Mouse (Mus musculus) midbrain, embryonic 13.5 days (tissue): Measurements from ENCODE around the gene Tpk1. TPM values are rescaled to one million over a fixed set of nuclear protein-coding genes. Genes with fewer than 3 reads are reported as not detected.

Experiments
- ATAC-seq: fragments of 200-750 bp; cut with Nextera tagmentation; 2 replicates; pipeline ENCODE4 v1.8.0; 2017; ENCODE audit warnings: mild to moderate bottlenecking, moderate TSS enrichment, moderate library complexity
- H3K27ac ChIP-seq: fragments of 300-500 bp; sonication (generic); 2 replicates; pipeline ENCODE4 v1.5.1; 2015; ENCODE audit warnings: inconsistent platforms, mild to moderate bottlenecking, moderate library complexity
- H3K27me3 ChIP-seq: fragments of 300-500 bp; sonication (generic); 2 replicates; pipeline ENCODE4 v1.6.1; 2015; ENCODE audit warnings: mild to moderate bottlenecking, inconsistent platforms
- H3K36me3 ChIP-seq: fragments of 300-500 bp; sonication (generic); 2 replicates; pipeline ENCODE4 v1.6.1; 2015; ENCODE audit warnings: mild to moderate bottlenecking, inconsistent platforms
- H3K4me1 ChIP-seq: fragments of 300-500 bp; sonication (generic); replicated peaks from 2 replicates; pipeline ENCODE4 v1.6.1; 2015; ENCODE audit warnings: inconsistent platforms
- H3K4me2 ChIP-seq: fragments of 300-500 bp; sonication (generic); replicated peaks from 2 replicates; pipeline ENCODE4 v1.6.1; 2015; ENCODE audit warnings: moderate library complexity, mild to moderate bottlenecking, inconsistent platforms
- H3K4me3 ChIP-seq: fragments of 300-500 bp; sonication (generic); replicated peaks from 2 replicates; pipeline ENCODE4 v1.5.1; 2015; ENCODE audit warnings: mild to moderate bottlenecking, inconsistent platforms
- H3K9ac ChIP-seq: fragments of 300-500 bp; sonication (generic); replicated peaks from 2 replicates; pipeline ENCODE4 v1.6.1; 2015; ENCODE audit warnings: mild to moderate bottlenecking, inconsistent platforms
- H3K9me3 ChIP-seq: fragments of 300-500 bp; sonication (generic); 2 replicates; pipeline ENCODE4 v1.6.1; 2016; ENCODE audit warnings: mild to moderate bottlenecking, inconsistent platforms
- WGBS: fragments of 180-500 bp; shearing (Covaris S2); methylation state at CpG from one replicate; pipeline ENCODE4 v1.1.7; 2015; 5-methylcytosine and 5-hydroxymethylcytosine counted together
- polyA plus RNA-seq: library from polyadenylated mRNA; unstranded; fragments of >200 nt; fragmentation: Nextera tagmentation; extraction: Ambion mirVana; gene quantifications from 2 replicates; pipeline ENCODE4 v1.2.1, GENCODE M21; 2015

The Tpk1 gene
- polyA plus RNA-seq, 1 experiment from 2014 or later, result 5.8 TPM

- no peaks in the 10 kb centered on the region for H3K9me3 ChIP-seq
- ATAC-seq, result no peak
- H3K36me3 ChIP-seq, result no peaks in the 10 kb centered on the region
Measured at GRCm38 (mm10) chr6:43546537-43546936, 119.5 kb downstream of the Tpk1 start.

GRCm38 (mm10) chr6:43537252-43537870 is 128.7 kb downstream of the Tpk1 start:
- no peak overlapping the region for H3K9ac ChIP-seq
- H3K27ac ChIP-seq, result no peak overlapping the region
- H3K9me3 ChIP-seq, result no peaks in the 10 kb centered on the region
- no peak for ATAC-seq
- WGBS, result 84% methylated on average over 2 of the region's 2 CpGs
- no peaks in the 10 kb centered on the region for H3K36me3 ChIP-seq
- H3K4me3 ChIP-seq, result no peak overlapping the region
- no peak overlapping the region for H3K4me2 ChIP-seq
- H3K4me1 ChIP-seq, result no peaks in the 10 kb centered on the region
- H3K27me3 ChIP-seq, result no peaks in the 10 kb centered on the region

More at GRCm38 (mm10) chr6:43546537-43546936, 119.5 kb downstream of the Tpk1 start:
- no peaks in the 10 kb centered on the region for H3K27me3 ChIP-seq
- no peaks in the 10 kb centered on the region for H3K4me1 ChIP-seq
- H3K4me2 ChIP-seq, result no peak overlapping the region
- no peak overlapping the region for H3K27ac ChIP-seq
- H3K4me3 ChIP-seq, result no peak overlapping the region
- 83% methylated on average over 1 of the region's 1 CpGs for WGBS
- H3K9ac ChIP-seq, result no peak overlapping the region

GRCm38 (mm10) chr6:43535459-43535858 is 130.6 kb downstream of the Tpk1 start:
- H3K4me1 ChIP-seq, result no peaks in the 10 kb centered on the region
- H3K27ac ChIP-seq, result no peak overlapping the region
- ATAC-seq, result no peak
- H3K4me3 ChIP-seq, result no peak overlapping the region
- no peaks in the 10 kb centered on the region for H3K9me3 ChIP-seq
- H3K4me2 ChIP-seq, result no peak overlapping the region
- 96% methylated on average over 2 of the region's 2 CpGs for WGBS
- no peaks in the 10 kb centered on the region for H3K36me3 ChIP-seq
- no peak overlapping the region for H3K9ac ChIP-seq
- no peaks in the 10 kb centered on the region for H3K27me3 ChIP-seq

- no peaks in the 10 kb centered on the region for H3K36me3 ChIP-seq
- H3K4me1 ChIP-seq, result no peaks in the 10 kb centered on the region
Measured at GRCm38 (mm10) chr6:43533323-43533722, 132.8 kb downstream of the Tpk1 start.

GRCm38 (mm10) chr6:43532822-43533221 is 133.3 kb downstream of the Tpk1 start:
- Histone ChIP-seq H3K4me3 (no peak overlapping the region), H3K4me1 (no peaks in the 10 kb centered on the region), H3K9me3 (no peaks in the 10 kb centered on the region), H3K27ac (no peak overlapping the region), H3K36me3 (no peaks in the 10 kb centered on the region), H3K9ac (no peak overlapping the region), H3K27me3 (no peaks in the 10 kb centered on the region), H3K4me2 (no peak overlapping the region)
- 80% methylated on average over 3 of the region's 3 CpGs for WGBS
- no peak for ATAC-seq

More at GRCm38 (mm10) chr6:43533323-43533722, 132.8 kb downstream of the Tpk1 start:
- no peak overlapping the region for H3K9ac ChIP-seq
- ATAC-seq, result no peak
- no peaks in the 10 kb centered on the region for H3K27me3 ChIP-seq
- no peak overlapping the region for H3K4me2 ChIP-seq
- H3K27ac ChIP-seq, result no peak overlapping the region
- H3K9me3 ChIP-seq, result no peaks in the 10 kb centered on the region
- H3K4me3 ChIP-seq, result no peak overlapping the region

- Histone ChIP-seq H3K4me1 (no peaks in the 10 kb centered on the region), H3K4me2 (no peak overlapping the region), H3K27me3 (no peaks in the 10 kb centered on the region), H3K4me3 (no peak overlapping the region), H3K9ac (no peak overlapping the region), H3K9me3 (no peaks in the 10 kb centered on the region), H3K36me3 (no peaks in the 10 kb centered on the region), H3K27ac (no peak overlapping the region)
- ATAC-seq, result peak; percentile 50; the same call in 1 of the 2 replicates
Measured at GRCm38 (mm10) chr6:43531996-43532395, 134.1 kb downstream of the Tpk1 start.

- H3K9me3 ChIP-seq, result no peaks in the 10 kb centered on the region
- no peaks in the 10 kb centered on the region for H3K36me3 ChIP-seq
- H3K9ac ChIP-seq, result no peak overlapping the region
- no peaks in the 10 kb centered on the region for H3K27me3 ChIP-seq
- H3K27ac ChIP-seq, result no peak overlapping the region
- 87% methylated on average over 3 of the region's 3 CpGs for WGBS
- H3K4me2 ChIP-seq, result no peak overlapping the region
- ATAC-seq, result no peak
- no peak overlapping the region for H3K4me3 ChIP-seq
- H3K4me1 ChIP-seq, result no peaks in the 10 kb centered on the region
Measured at GRCm38 (mm10) chr6:43528996-43529395, 137.1 kb downstream of the Tpk1 start.

- Histone ChIP-seq H3K4me1 (0 out of 2 replicates have a peak, but pooled peaks cover 7% of the 10 kb centered on the region), H3K27me3 (no peaks in the 10 kb centered on the region), H3K9me3 (no peaks in the 10 kb centered on the region), H3K4me2 (no peak overlapping the region), H3K4me3 (no peak overlapping the region), H3K9ac (no peak overlapping the region), H3K36me3 (no peaks in the 10 kb centered on the region), H3K27ac (no peak overlapping the region)
- ATAC-seq, result no peak
- WGBS, result 77% methylated on average over 2 of the region's 2 CpGs
Measured at GRCm38 (mm10) chr6:43525028-43525427, 141.1 kb downstream of the Tpk1 start.

GRCm38 (mm10) chr6:43522046-43522445 is 144.0 kb downstream of the Tpk1 start:
- Histone ChIP-seq H3K27ac (no peak overlapping the region), H3K4me2 (no peak overlapping the region), H3K9me3 (no peaks in the 10 kb centered on the region), H3K27me3 (no peaks in the 10 kb centered on the region), H3K4me3 (no peak overlapping the region), H3K36me3 (no peaks in the 10 kb centered on the region), H3K4me1 (0 out of 2 replicates have a peak, but pooled peaks cover 12% of the 10 kb centered on the region), H3K9ac (no peak overlapping the region)
- 0 out of 2 replicates have a peak, but pooled peaks have one; percentile 6 for ATAC-seq
- WGBS, result 24% methylated on average over 1 of the region's 1 CpGs

- 0 out of 2 replicates have a peak, but pooled peaks cover 12% of the 10 kb centered on the region for H3K4me1 ChIP-seq
- ATAC-seq, result no peak
- no peaks in the 10 kb centered on the region for H3K36me3 ChIP-seq
- no peak overlapping the region for H3K4me2 ChIP-seq
- H3K27me3 ChIP-seq, result no peaks in the 10 kb centered on the region
- H3K9ac ChIP-seq, result no peak overlapping the region
- no peak overlapping the region for H3K4me3 ChIP-seq
- no peaks in the 10 kb centered on the region for H3K9me3 ChIP-seq
- 41% methylated on average over 2 of the region's 2 CpGs for WGBS
- no peak overlapping the region for H3K27ac ChIP-seq
Measured at GRCm38 (mm10) chr6:43520218-43520617, 145.9 kb downstream of the Tpk1 start.

GRCm38 (mm10) chr6:43518378-43518777 is 147.7 kb downstream of the Tpk1 start:
- H3K27me3 ChIP-seq, result no peaks in the 10 kb centered on the region
- H3K4me2 ChIP-seq, result no peak overlapping the region
- H3K36me3 ChIP-seq, result no peaks in the 10 kb centered on the region
- no peak overlapping the region for H3K27ac ChIP-seq
- no peaks in the 10 kb centered on the region for H3K9me3 ChIP-seq
- 0 out of 2 replicates have a peak, but pooled peaks cover 12% of the 10 kb centered on the region for H3K4me1 ChIP-seq
- no peak overlapping the region for H3K4me3 ChIP-seq
- ATAC-seq, result no peak
- H3K9ac ChIP-seq, result no peak overlapping the region

- Histone ChIP-seq H3K9me3 (no peaks in the 10 kb centered on the region), H3K36me3 (no peaks in the 10 kb centered on the region), H3K4me1 (0 out of 2 replicates have a peak, but pooled peaks cover 12% of the 10 kb centered on the region), H3K4me2 (no peak overlapping the region), H3K4me3 (no peak overlapping the region), H3K27ac (no peak overlapping the region), H3K9ac (no peak overlapping the region), H3K27me3 (no peaks in the 10 kb centered on the region)
- ATAC-seq, result no peak
- 85% methylated on average over 2 of the region's 2 CpGs for WGBS
Measured at GRCm38 (mm10) chr6:43517316-43517655, 148.8 kb downstream of the Tpk1 start.
